Mouse (Mus musculus) heart, embryonic 16.5 days (tissue): ENCODE results near the gene Mien1. TPM values are rescaled to one million over a fixed set of nuclear protein-coding genes. Genes with fewer than 3 reads are reported as not detected.
A peak's percentile ranks its signal among the peaks of the same experiment; 100 is the strongest.

Experiments used
- ATAC-seq: fragments of 200-750 bp; cut with Nextera tagmentation; replicated peaks from 2 replicates; pipeline ENCODE4 v1.8.0; 2017; ENCODE audit warnings: moderate number of reproducible peaks; ENCODE audit not compliant: insufficient read depth, low FRiP score; ENCODE audit errors: extremely low read depth
- H3K27ac ChIP-seq: fragments of 300-500 bp; sonication (generic); 2 replicates; pipeline ENCODE4 v1.5.1; 2014; ENCODE audit warnings: mild to moderate bottlenecking, low read length, control low read depth, moderate library complexity
- H3K27me3 ChIP-seq: fragments of 300-500 bp; sonication (generic); 2 replicates; pipeline ENCODE4 v1.6.1; 2014; ENCODE audit warnings: low read length, mixed read lengths; ENCODE audit not compliant: control insufficient read depth, insufficient read depth
- H3K36me3 ChIP-seq: fragments of 300-500 bp; sonication (generic); 2 replicates; pipeline ENCODE4 v1.6.1; 2014; ENCODE audit not compliant: control insufficient read depth, insufficient read depth
- H3K4me1 ChIP-seq: fragments of 300-500 bp; sonication (generic); 2 replicates; pipeline ENCODE4 v1.6.1; 2014; ENCODE audit warnings: low read length, mixed read lengths; ENCODE audit not compliant: control insufficient read depth, insufficient read depth
- H3K4me2 ChIP-seq: fragments of 300-500 bp; sonication (generic); 2 replicates; pipeline ENCODE4 v1.6.1; 2014; ENCODE audit warnings: low read depth, mild to moderate bottlenecking, control low read depth, low read length
- H3K4me3 ChIP-seq: fragments of 300-500 bp; sonication (generic); 2 replicates; pipeline ENCODE4 v1.5.1; 2014; ENCODE audit warnings: mild to moderate bottlenecking, control low read depth, low read length
- H3K9ac ChIP-seq: fragments of 300-500 bp; sonication (generic); 2 replicates; pipeline ENCODE4 v1.6.1; 2014; ENCODE audit warnings: low read length, control low read depth
- H3K9me3 ChIP-seq: fragments of 300-500 bp; sonication (generic); replicated peaks from 2 replicates; pipeline ENCODE4 v1.6.1; 2016; ENCODE audit warnings: low read length; ENCODE audit not compliant: control insufficient read depth
- WGBS: fragments of 180-500 bp; shearing (Covaris S2); extraction: QIAGEN DNeasy Blood & Tissue Kit; methylation state at CpG from one replicate; pipeline ENCODE4 v1.1.7; 2014; 5-methylcytosine and 5-hydroxymethylcytosine counted together
- polyA plus RNA-seq: library from polyadenylated mRNA; unstranded; fragments of >200 nt; fragmentation: Nextera tagmentation; extraction: Ambion mirVana; gene quantifications from 2 replicates; pipeline ENCODE4 v1.2.1, GENCODE M21; 2015

Gene Mien1
- 100 and 115 TPM in 2 replicates for polyA plus RNA-seq

DNA sequence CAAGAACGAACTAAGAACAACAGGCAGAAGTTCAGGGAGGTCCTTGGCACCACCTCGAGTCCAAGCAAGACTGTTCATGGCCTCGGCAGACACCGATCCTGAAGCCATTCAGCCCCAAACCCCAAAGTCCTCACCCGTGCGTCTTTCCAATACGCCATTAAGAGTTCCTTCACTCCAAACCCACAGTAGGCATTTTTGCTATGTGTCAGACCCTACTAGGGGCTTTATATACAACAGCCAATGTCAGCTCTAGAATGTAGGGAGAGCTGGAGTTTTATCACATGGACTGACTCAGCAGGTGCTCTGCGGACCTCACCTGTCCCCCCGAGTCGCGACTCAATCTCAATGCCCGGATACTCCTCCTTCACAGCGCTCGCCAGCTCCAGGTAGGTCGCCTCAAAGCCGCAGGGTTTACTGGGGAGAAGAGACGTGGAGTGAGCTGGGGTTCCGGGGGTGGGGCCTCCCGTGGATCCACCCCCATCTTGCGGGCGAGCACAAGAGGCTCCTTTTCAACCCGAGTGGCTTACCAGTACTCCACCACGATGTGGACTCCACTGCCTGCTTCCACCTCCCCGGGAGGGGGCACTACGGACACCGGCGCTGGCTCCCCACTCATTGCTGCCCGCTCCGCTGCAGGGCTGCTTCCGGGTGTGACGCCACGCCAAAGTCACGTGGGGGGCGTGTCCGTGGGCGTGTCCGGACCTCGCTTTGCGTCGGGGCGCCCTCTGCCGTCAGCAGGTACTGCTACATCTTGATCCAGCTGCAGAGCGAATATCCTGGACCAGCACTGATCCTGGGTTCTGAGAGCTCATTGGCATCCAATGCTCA, at the start of gene Mien1:
Mien1 (minus strand) TSS at position 661 of the 828 bp plus-strand sequence.
- peak; percentile 90 for ATAC-seq
- H3K27ac ChIP-seq: peak within 1 kb of the TSS; percentile 54
- H3K36me3 ChIP-seq: peaks cover 10% of the 10 kb centered on the region
- 2% methylated on average over 43 of the region's 43 CpGs for WGBS
- H3K27me3 ChIP-seq: no peaks in the 10 kb centered on the region
- H3K4me1 ChIP-seq: peaks cover 3% of the 10 kb centered on the region; the same call in 1 of the 2 replicates
- H3K9ac ChIP-seq: peak within 1 kb of the TSS; percentile 71
- peak within 1 kb of the TSS; percentile 88 for H3K4me2 ChIP-seq
- H3K9me3 ChIP-seq: no peaks in the 10 kb centered on the region
- H3K4me3 ChIP-seq: peak within 1 kb of the TSS; percentile 69

DNA sequence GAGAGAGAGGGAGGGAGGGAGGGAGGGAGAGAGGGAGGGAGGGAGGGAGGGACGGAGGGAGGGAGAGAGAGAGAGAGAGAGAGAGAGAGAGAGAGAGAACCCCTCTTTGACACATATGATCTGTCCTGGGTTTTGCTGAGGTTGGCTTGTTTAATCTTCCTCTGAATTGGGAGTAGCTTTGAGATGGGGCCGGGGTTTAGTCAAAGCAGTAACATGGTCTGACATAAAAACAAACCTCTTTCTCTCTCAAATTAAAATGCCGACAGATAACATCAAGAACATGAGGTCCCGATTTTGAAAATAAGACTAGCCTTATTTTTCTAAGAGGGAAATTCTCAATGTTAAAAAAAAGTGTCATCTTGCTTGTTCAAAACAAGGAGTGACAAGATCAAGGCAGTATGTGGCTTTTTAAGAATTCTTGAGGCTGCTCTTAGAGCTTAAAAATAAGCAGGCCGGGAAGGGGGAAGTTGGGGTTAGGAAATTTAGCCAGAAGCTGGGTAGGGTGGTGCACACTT, 48.8 kb upstream of the Mien1 start:
- no peaks in the 10 kb centered on the region for H3K4me1 ChIP-seq
- ATAC-seq: no peak
- H3K4me3 ChIP-seq: no peak overlapping the region
- H3K4me2 ChIP-seq: no peak overlapping the region
- H3K27ac ChIP-seq: no peak overlapping the region
- H3K27me3 ChIP-seq: no peaks in the 10 kb centered on the region
- H3K36me3 ChIP-seq: no peaks in the 10 kb centered on the region
- H3K9me3 ChIP-seq: no peaks in the 10 kb centered on the region
- WGBS: 58% methylated on average over 5 of the region's 5 CpGs
- no peak overlapping the region for H3K9ac ChIP-seq

DNA sequence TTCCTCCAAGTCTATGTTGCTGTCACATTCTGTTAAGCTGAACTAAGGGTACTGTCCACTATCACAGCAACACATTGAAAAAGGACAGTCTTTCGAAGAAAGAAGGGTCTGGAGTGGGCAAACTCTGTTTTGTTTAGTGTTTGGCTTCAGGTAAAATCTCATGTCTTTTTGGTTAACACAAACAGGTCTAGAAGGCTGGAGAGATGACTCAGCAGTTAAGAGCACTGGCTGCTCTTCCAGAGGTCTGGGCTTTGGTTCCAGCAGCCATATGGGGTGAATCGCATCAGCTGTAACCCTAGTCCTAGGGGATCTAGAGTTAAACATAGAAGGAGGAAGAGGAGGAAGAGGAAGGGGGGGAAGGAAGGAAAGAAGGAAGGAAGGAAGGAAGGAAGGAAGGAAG, 47.0 kb upstream of the Mien1 start:
- H3K27ac ChIP-seq: no peak overlapping the region
- no peak for ATAC-seq
- no peaks in the 10 kb centered on the region for H3K27me3 ChIP-seq
- 81% methylated on average over 2 of the region's 2 CpGs for WGBS
- no peaks in the 10 kb centered on the region for H3K4me1 ChIP-seq
- no peak overlapping the region for H3K4me2 ChIP-seq
- H3K4me3 ChIP-seq: no peak overlapping the region
- H3K9ac ChIP-seq: no peak overlapping the region
- no peaks in the 10 kb centered on the region for H3K36me3 ChIP-seq
- H3K9me3 ChIP-seq: no peaks in the 10 kb centered on the region

DNA sequence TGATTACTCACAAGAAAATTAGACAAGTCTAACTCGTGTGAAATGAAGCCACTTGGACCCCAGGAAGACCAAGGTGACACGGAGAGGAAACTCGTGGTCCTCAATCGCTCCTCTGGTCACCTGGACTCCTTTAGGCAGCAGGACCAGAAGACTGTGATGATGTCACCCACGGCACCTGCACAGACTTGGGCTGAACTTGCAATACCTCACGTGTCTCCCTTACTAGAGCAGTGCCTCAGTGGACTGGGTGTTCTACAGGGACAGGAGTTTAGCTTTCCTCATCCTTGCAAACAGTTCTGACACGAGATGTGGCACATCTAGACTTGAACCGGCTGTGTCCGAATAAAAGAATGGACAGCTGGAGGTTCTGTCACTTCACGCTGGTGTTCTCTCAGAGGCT, 43.3 kb upstream of the Mien1 start:
- H3K4me3 ChIP-seq: no peak overlapping the region
- H3K4me2 ChIP-seq: no peak overlapping the region
- no peak overlapping the region for H3K9ac ChIP-seq
- no peaks in the 10 kb centered on the region for H3K36me3 ChIP-seq
- no peaks in the 10 kb centered on the region; the same call in 1 of the 2 replicates for H3K4me1 ChIP-seq
- 77% methylated on average over 10 of the region's 10 CpGs for WGBS
- no peaks in the 10 kb centered on the region for H3K27me3 ChIP-seq
- ATAC-seq: no peak
- no peaks in the 10 kb centered on the region for H3K9me3 ChIP-seq
- H3K27ac ChIP-seq: no peak overlapping the region

DNA sequence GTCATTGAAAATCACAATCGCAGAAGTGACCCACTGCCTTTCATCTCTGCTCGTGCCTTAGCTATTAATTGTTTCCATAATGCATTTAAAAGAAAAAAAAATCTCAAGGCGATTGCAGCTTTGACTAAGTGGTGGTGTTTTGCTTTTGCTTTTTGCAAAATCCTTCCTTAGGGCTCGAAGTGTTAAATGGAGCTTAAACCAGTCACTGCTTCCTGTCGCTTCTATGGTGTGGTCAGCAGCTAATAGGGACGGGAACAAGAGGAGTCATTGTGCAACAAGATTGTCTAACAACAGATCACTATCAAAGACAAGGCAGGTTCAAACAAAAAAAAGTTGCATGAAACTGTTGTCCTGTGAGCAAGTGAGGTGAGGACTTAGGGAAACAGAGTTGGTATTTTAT, 42.4 kb upstream of the Mien1 start:
- H3K4me1 ChIP-seq: no peaks in the 10 kb centered on the region; the same call in 1 of the 2 replicates
- no peaks in the 10 kb centered on the region for H3K9me3 ChIP-seq
- WGBS: 71% methylated on average over 6 of the region's 6 CpGs
- ATAC-seq: no peak
- H3K4me2 ChIP-seq: no peak overlapping the region
- no peak overlapping the region for H3K9ac ChIP-seq
- H3K36me3 ChIP-seq: no peaks in the 10 kb centered on the region
- no peaks in the 10 kb centered on the region for H3K27me3 ChIP-seq
- H3K4me3 ChIP-seq: no peak overlapping the region
- H3K27ac ChIP-seq: no peak overlapping the region

DNA sequence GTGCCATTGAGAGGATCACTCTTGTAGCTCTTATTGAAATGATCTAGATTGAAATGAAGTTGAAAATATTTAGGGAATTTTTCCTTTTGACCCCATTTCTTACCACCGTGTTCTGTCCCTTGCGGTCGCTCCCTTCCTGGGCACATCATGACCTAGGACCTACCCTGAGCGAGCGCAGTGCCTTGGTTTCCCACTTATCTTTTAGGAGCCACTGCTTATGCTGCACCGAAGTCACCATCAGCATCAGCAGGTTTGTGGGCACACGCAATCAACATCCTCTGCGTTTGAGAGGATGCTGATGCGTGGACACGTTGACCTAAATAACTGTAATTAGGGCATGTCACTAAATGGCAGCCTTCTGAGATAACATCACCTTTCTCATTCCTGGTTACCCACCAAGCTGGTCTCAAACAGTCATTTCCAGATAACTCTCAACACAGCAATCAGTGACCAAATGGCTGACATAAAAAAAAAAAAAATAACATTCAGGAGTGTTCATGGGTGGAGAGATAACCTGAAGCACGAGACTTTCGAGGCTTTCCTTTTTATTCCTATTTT, 41.2 kb upstream of the Mien1 start:
- H3K4me2 ChIP-seq: no peak overlapping the region
- no peaks in the 10 kb centered on the region; the same call in 1 of the 2 replicates for H3K4me1 ChIP-seq
- no peaks in the 10 kb centered on the region for H3K36me3 ChIP-seq
- 73% methylated on average over 12 of the region's 12 CpGs for WGBS
- H3K9me3 ChIP-seq: no peaks in the 10 kb centered on the region
- no peak overlapping the region for H3K9ac ChIP-seq
- no peak for ATAC-seq
- no peak overlapping the region for H3K4me3 ChIP-seq
- no peaks in the 10 kb centered on the region for H3K27me3 ChIP-seq
- no peak overlapping the region for H3K27ac ChIP-seq

DNA sequence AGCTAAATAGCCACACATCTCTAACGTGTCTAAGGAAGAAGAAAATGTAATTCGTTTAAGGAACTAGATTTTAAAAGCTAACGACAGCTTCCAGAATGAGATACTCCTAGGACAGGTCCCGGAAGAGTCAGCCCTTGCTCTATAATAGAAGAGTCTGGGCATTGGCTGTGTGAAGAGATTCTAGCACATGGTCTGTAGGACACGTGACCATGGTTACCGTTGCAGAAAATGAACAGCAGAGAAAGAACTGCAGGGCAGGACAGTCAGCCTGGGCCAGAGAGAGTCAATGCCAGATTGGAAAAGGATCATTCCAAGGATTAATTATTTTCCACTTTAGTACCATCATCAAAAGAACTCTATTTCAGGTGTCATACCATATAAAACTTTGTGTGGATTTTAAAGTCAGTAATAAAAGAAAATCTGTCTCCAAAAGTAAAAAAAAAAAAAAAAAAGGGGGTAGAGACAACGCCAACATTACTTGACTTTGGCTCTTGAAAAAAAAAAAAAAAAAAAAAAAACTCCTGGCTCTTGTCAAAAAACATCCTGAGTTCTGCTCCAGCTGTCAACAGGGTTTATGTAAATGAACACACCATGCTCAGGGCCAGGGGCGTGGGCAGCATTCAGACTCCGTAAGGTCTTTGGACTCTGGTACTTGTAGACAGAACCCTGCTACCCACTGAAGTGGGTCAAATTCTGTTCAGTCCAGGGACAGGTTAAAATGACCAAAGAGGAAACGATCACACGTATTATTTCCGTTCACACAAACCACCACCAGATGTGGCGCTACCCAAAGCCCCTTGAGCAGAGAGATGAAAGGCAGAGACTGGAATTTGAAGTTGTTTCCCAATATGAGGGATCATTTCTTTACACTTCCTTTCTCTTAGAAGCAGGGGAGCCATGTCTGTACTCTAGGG, 40.5 kb upstream of the Mien1 start:
- Histone ChIP-seq H3K4me2 (no peak overlapping the region), H3K27me3 (no peaks in the 10 kb centered on the region), H3K27ac (no peak overlapping the region), H3K9me3 (no peaks in the 10 kb centered on the region), H3K4me1 (no peaks in the 10 kb centered on the region; the same call in 1 of the 2 replicates), H3K9ac (no peak overlapping the region), H3K36me3 (no peaks in the 10 kb centered on the region), H3K4me3 (no peak overlapping the region)
- WGBS: 66% methylated on average over 13 of the region's 13 CpGs
- no peak for ATAC-seq

DNA sequence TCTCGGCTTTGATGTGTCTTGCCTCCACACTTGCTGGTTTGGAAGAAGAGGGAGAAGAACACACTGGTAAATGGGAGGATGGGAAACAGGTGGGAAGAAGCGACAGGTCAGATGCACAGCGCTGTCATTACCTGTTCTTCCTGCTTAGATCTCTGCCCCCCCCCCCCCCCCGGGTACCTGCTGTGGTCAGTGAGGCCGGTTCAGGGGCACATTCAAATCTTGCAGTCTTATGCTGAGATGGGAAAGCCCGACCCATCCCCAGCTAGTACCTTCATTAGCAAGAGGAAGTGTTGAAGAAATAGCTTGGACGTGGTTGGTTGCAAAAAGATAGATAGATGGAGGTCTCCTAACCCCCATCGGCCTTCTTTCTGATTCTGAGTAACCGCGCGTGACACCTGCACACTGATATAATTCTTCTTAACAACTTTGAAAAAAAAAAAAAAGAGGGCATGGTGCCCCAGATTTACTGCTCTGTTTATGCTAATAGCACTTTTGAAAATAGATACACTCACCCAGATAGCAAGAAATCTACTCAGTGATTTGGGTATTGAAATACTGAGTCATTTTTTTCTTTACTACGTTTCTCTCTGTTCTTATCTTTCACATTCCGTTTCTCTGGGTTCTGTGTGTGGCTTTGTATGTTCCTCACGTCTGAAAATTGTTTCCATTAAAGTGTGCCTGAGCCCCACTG, 38.4 kb upstream of the Mien1 start:
- H3K27me3 ChIP-seq: no peaks in the 10 kb centered on the region
- H3K27ac ChIP-seq: no peak overlapping the region
- no peak overlapping the region for H3K4me2 ChIP-seq
- ATAC-seq: no peak
- H3K4me3 ChIP-seq: no peak overlapping the region
- no peaks in the 10 kb centered on the region; the same call in 1 of the 2 replicates for H3K4me1 ChIP-seq
- no peaks in the 10 kb centered on the region for H3K9me3 ChIP-seq
- no peaks in the 10 kb centered on the region for H3K36me3 ChIP-seq
- no peak overlapping the region for H3K9ac ChIP-seq
- 57% methylated on average over 14 of the region's 14 CpGs for WGBS
